Mouse (Mus musculus) lung, adult 2 months (tissue): ENCODE results near the gene Ndufa4l2.

ENCODE experiments used
- CTCF ChIP-seq: fragments of 200-500 bp; IDR thresholded peaks from 2 replicates; pipeline ENCODE4 v1.5.1; 2011; ENCODE audit warnings: mild to moderate bottlenecking, low read length, control low read depth; ENCODE audit not compliant: insufficient read depth
- POLR2A ChIP-seq: fragments of 200-500 bp; IDR thresholded peaks from 2 replicates; pipeline ENCODE4 v1.6.1; 2011; ENCODE audit warnings: low read depth, mild to moderate bottlenecking, control low read depth, low read length, borderline replicate concordance; ENCODE audit errors: extremely low read depth

- TF ChIP-seq POLR2A: no peak
- no peak for TF ChIP-seq CTCF
Observed at GRCm38 (mm10) chr10:127472722-127473121, 42.0 kb upstream of the Ndufa4l2 start.
